Mouse (Mus musculus): ENCODE data around the gene Galnt16. TPM values are rescaled to one million over a fixed set of nuclear protein-coding genes. Genes with fewer than 3 reads are reported as not detected.

The Galnt16 gene
- polyA plus RNA-seq, 1 experiment from 2014 or later, result 29.4 TPM

- under 1% methylated on average over 68 of the region's 90 CpGs for whole genome bisulfite sequencing
- Histone ChIP-seq H3K9me3 (no peaks in the 10 kb centered on the region), H3K27ac (peak overlapping the region; percentile 85), H3K27me3 (peaks cover 44% of the 10 kb centered on the region), H3K36me3 (replicated peaks) (no peaks in the 10 kb centered on the region), H3K4me3 (replicated peaks) (peak overlapping the region; percentile 69), H3K9ac (peak overlapping the region; percentile 80), H3K4me1 (peaks cover 38% of the 10 kb centered on the region), H3K4me2 (peak overlapping the region; percentile 87)
- ATAC-seq (ENCODE audit: low FRiP score), result peak; percentile 84
Measured at GRCm38 (mm10) chr12:80518757-80519620, 912 bp downstream of the Galnt16 start.

GRCm38 (mm10) chr12:80519621-80520332 lies 1.7 kb downstream of the Galnt16 start:
- H3K9me3 ChIP-seq, result no peaks in the 10 kb centered on the region
- peaks cover 44% of the 10 kb centered on the region for H3K4me1 ChIP-seq
- peak overlapping the region; percentile 85 for H3K27ac ChIP-seq
- WGBS, result 1% methylated on average over 43 of the region's 43 CpGs
- peak; percentile 66 for ATAC-seq (ENCODE audit: low FRiP score)
- peaks cover 43% of the 10 kb centered on the region for H3K27me3 ChIP-seq
- peak overlapping the region; percentile 87 for H3K4me2 ChIP-seq
- H3K36me3 ChIP-seq (replicated peaks), result no peaks in the 10 kb centered on the region
- peak overlapping the region; percentile 69 for H3K4me3 ChIP-seq (replicated peaks)
- H3K9ac ChIP-seq, result peak overlapping the region; percentile 80

- H3K27ac ChIP-seq, result peak overlapping the region; percentile 4; the same call in 1 of the 2 replicates
- H3K4me3 ChIP-seq (replicated peaks), result no peak overlapping the region
- H3K9me3 ChIP-seq, result no peaks in the 10 kb centered on the region
- H3K4me2 ChIP-seq, result no peak overlapping the region
- H3K4me1 ChIP-seq, result peaks cover 63% of the 10 kb centered on the region
- 73% methylated on average over 3 of the region's 3 CpGs for WGBS
- ATAC-seq (ENCODE audit: low FRiP score), result no peak
- H3K36me3 ChIP-seq (replicated peaks), result no peaks in the 10 kb centered on the region
- peaks cover 23% of the 10 kb centered on the region for H3K27me3 ChIP-seq
- H3K9ac ChIP-seq, result 0 out of 2 replicates have a peak overlapping the region, but pooled peaks have one; percentile 7
Measured at GRCm38 (mm10) chr12:80522006-80522405, 3.9 kb downstream of the Galnt16 start.

GRCm38 (mm10) chr12:80524276-80524921 lies 6.3 kb downstream of the Galnt16 start:
- Histone ChIP-seq H3K27ac (peak overlapping the region; percentile 16; the same call in 1 of the 2 replicates), H3K27me3 (peaks cover 12% of the 10 kb centered on the region), H3K4me3 (replicated peaks) (no peak overlapping the region), H3K4me2 (no peak overlapping the region), H3K9me3 (no peaks in the 10 kb centered on the region), H3K4me1 (peaks cover 75% of the 10 kb centered on the region), H3K9ac (no peak overlapping the region), H3K36me3 (replicated peaks) (no peaks in the 10 kb centered on the region)
- WGBS, result 22% methylated on average over 12 of the region's 12 CpGs
- ATAC-seq (ENCODE audit: low FRiP score), result no peak

GRCm38 (mm10) chr12:80525513-80525912 lies 7.4 kb downstream of the Galnt16 start:
- peaks cover 69% of the 10 kb centered on the region for H3K4me1 ChIP-seq

GRCm38 (mm10) chr12:80526511-80526910 lies 8.4 kb downstream of the Galnt16 start:
- Histone ChIP-seq H3K27ac (peak overlapping the region; percentile 62; the same call in 1 of the 2 replicates), H3K9me3 (no peaks in the 10 kb centered on the region), H3K36me3 (replicated peaks) (no peaks in the 10 kb centered on the region), H3K4me1 (peaks cover 59% of the 10 kb centered on the region), H3K4me2 (no peak overlapping the region), H3K27me3 (peaks cover 1% of the 10 kb centered on the region), H3K4me3 (replicated peaks) (no peak overlapping the region), H3K9ac (no peak overlapping the region)
- 65% methylated on average over 2 of the region's 2 CpGs for WGBS
- ATAC-seq (ENCODE audit: low FRiP score), result no peak

More at GRCm38 (mm10) chr12:80525513-80525912, 7.4 kb downstream of the Galnt16 start:
- peak overlapping the region; percentile 1; the same call in 1 of the 2 replicates for H3K4me2 ChIP-seq
- 2% methylated on average over 7 of the region's 7 CpGs for WGBS
- no peaks in the 10 kb centered on the region for H3K36me3 ChIP-seq (replicated peaks)
- no peaks in the 10 kb centered on the region for H3K9me3 ChIP-seq
- H3K4me3 ChIP-seq (replicated peaks), result no peak overlapping the region
- peak overlapping the region; percentile 62 for H3K27ac ChIP-seq
- ATAC-seq (ENCODE audit: low FRiP score), result peak; percentile 72; the same call in 1 of the 2 replicates
- no peak overlapping the region for H3K9ac ChIP-seq
- peaks cover 11% of the 10 kb centered on the region for H3K27me3 ChIP-seq

GRCm38 (mm10) chr12:80527727-80528389 lies 9.8 kb downstream of the Galnt16 start:
- peak overlapping the region; percentile 4; the same call in 1 of the 2 replicates for H3K4me2 ChIP-seq
- ATAC-seq (ENCODE audit: low FRiP score), result no peak

GRCm38 (mm10) chr12:80530052-80530451 lies 12.0 kb downstream of the Galnt16 start:
- Histone ChIP-seq H3K4me2 (no peak overlapping the region), H3K9me3 (no peaks in the 10 kb centered on the region), H3K36me3 (replicated peaks) (no peaks in the 10 kb centered on the region), H3K27me3 (no peaks in the 10 kb centered on the region; the same call in 1 of the 2 replicates), H3K4me3 (replicated peaks) (no peak overlapping the region), H3K4me1 (peaks cover 36% of the 10 kb centered on the region), H3K9ac (no peak overlapping the region), H3K27ac (no peak overlapping the region)
- no peak for ATAC-seq (ENCODE audit: low FRiP score)
- WGBS, result 88% methylated on average over 2 of the region's 2 CpGs

More at GRCm38 (mm10) chr12:80527727-80528389, 9.8 kb downstream of the Galnt16 start:
- Histone ChIP-seq H3K27me3 (no peaks in the 10 kb centered on the region; the same call in 1 of the 2 replicates), H3K9ac (no peak overlapping the region), H3K4me3 (replicated peaks) (no peak overlapping the region), H3K36me3 (replicated peaks) (no peaks in the 10 kb centered on the region), H3K27ac (peak overlapping the region; percentile 65), H3K9me3 (no peaks in the 10 kb centered on the region), H3K4me1 (peaks cover 50% of the 10 kb centered on the region)
- WGBS, result 70% methylated on average over 5 of the region's 5 CpGs

GRCm38 (mm10) chr12:80530630-80531029 lies 12.6 kb downstream of the Galnt16 start:
- ATAC-seq (ENCODE audit: low FRiP score), result no peak
- Histone ChIP-seq H3K36me3 (replicated peaks) (no peaks in the 10 kb centered on the region), H3K4me2 (no peak overlapping the region), H3K27me3 (no peaks in the 10 kb centered on the region; the same call in 1 of the 2 replicates), H3K9me3 (no peaks in the 10 kb centered on the region), H3K27ac (no peak overlapping the region), H3K9ac (no peak overlapping the region), H3K4me1 (peaks cover 30% of the 10 kb centered on the region), H3K4me3 (replicated peaks) (no peak overlapping the region)
- WGBS, result 80% methylated on average over 6 of the region's 6 CpGs

- no peak overlapping the region for H3K4me3 ChIP-seq (replicated peaks)
- no peak overlapping the region for H3K9ac ChIP-seq
- H3K36me3 ChIP-seq (replicated peaks), result no peaks in the 10 kb centered on the region
- H3K27me3 ChIP-seq, result no peaks in the 10 kb centered on the region
- H3K4me2 ChIP-seq, result no peak overlapping the region
- H3K27ac ChIP-seq, result no peak overlapping the region
- H3K4me1 ChIP-seq, result peaks cover 21% of the 10 kb centered on the region
- WGBS, result 88% methylated on average over 10 of the region's 10 CpGs
- no peaks in the 10 kb centered on the region for H3K9me3 ChIP-seq
- no peak for ATAC-seq (ENCODE audit: low FRiP score)
Measured at GRCm38 (mm10) chr12:80531585-80531984, 13.5 kb downstream of the Galnt16 start.

GRCm38 (mm10) chr12:80533876-80534275 lies 15.8 kb downstream of the Galnt16 start:
- no peaks in the 10 kb centered on the region; the same call in 1 of the 2 replicates for H3K4me1 ChIP-seq
- ATAC-seq (ENCODE audit: low FRiP score), result no peak
- no peak overlapping the region for H3K9ac ChIP-seq
- H3K4me3 ChIP-seq (replicated peaks), result no peak overlapping the region
- H3K27me3 ChIP-seq, result no peaks in the 10 kb centered on the region
- 0 out of 2 replicates have a peak, but pooled peaks cover 4% of the 10 kb centered on the region for H3K36me3 ChIP-seq (replicated peaks)
- H3K27ac ChIP-seq, result no peak overlapping the region
- no peak overlapping the region for H3K4me2 ChIP-seq
- 77% methylated on average over 2 of the region's 2 CpGs for WGBS
- no peaks in the 10 kb centered on the region for H3K9me3 ChIP-seq

All from forebrain, embryonic 12.5 days (tissue).